Mouse (Mus musculus) G1E (cell line): Measurements from ENCODE around the gene Fank1. TPM values are rescaled to one million over a fixed set of nuclear protein-coding genes. Genes with fewer than 3 reads are reported as not detected.
"Not testable (repeated sequence)": the region's sequence is repeated elsewhere in the genome, so short reads cannot be mapped to it uniquely, and the experiment has no call there.

Experiments used
- ATAC-seq: 2 replicates; pipeline ENCODE4 v1.8.0; 2016; ENCODE audit warnings: mild to moderate bottlenecking; ENCODE audit not compliant: insufficient number of reproducible peaks, poor library complexity, low FRiP score, severe bottlenecking; ENCODE audit errors: extremely low read depth
- DNase-seq: peaks from one replicate; pipeline ENCODE4 v3.0.0; 2012; ENCODE audit warnings: low spot score
- H3K27me3 ChIP-seq: 2 replicates; pipeline ENCODE4 v1.6.1; 2012; ENCODE audit warnings: mild to moderate bottlenecking, low read length, inconsistent platforms; ENCODE audit not compliant: insufficient read depth
- H3K36me3 ChIP-seq: replicated peaks from 2 replicates; pipeline ENCODE3; 2012; ENCODE audit warnings: mild to moderate bottlenecking, inconsistent platforms
- H3K4me1 ChIP-seq: 2 replicates; pipeline ENCODE4 v1.6.1; 2012; ENCODE audit warnings: low read depth, low read length, inconsistent platforms, mixed read lengths; ENCODE audit not compliant: insufficient read depth
- H3K4me3 ChIP-seq: 2 replicates; pipeline ENCODE4 v1.5.1; 2012; ENCODE audit warnings: low read depth, mild to moderate bottlenecking, inconsistent platforms, low read length, moderate library complexity, mixed read lengths
- H3K9me3 ChIP-seq: replicated peaks from 2 replicates; pipeline ENCODE4 v1.6.1; 2012; ENCODE audit warnings: inconsistent platforms
- CTCF ChIP-seq: IDR thresholded peaks from 2 replicates; pipeline ENCODE4 v1.5.1; 2012; ENCODE audit warnings: low read depth, low read length, inconsistent platforms, mixed read lengths
- GATA1 ChIP-seq: IDR thresholded peaks from 2 replicates; pipeline ENCODE4 v1.6.1; 2012; ENCODE audit warnings: borderline replicate concordance, low read length, inconsistent platforms, mixed read lengths
- GATA2 ChIP-seq: IDR thresholded peaks from 2 replicates; pipeline ENCODE4 v1.6.1; 2012; ENCODE audit warnings: low read depth, low read length, inconsistent platforms, borderline replicate concordance
- POLR2AphosphoS5 ChIP-seq: IDR thresholded peaks from 2 replicates; pipeline ENCODE4 v1.6.1; 2012; ENCODE audit warnings: low read depth, low read length, inconsistent platforms; ENCODE audit not compliant: insufficient replicate concordance
- TAL1 ChIP-seq: conservative IDR thresholded peaks from 2 replicates; pipeline ENCODE4 v1.6.1; 2012; ENCODE audit warnings: low read depth, low read length, inconsistent platforms, mixed read lengths
- polyA plus RNA-seq: library from polyadenylated mRNA; stranded (reverse); fragments of >175 nt; gene quantifications from 2 replicates; pipeline ENCODE4 v1.2.3, GENCODE M21; 2012
- total RNA-seq, 2 experiments: library from RNA; stranded (forward) in 1 of 2; stranded (reverse) in 1 of 2; fragments of 200-1000 nt in 1 of 2; fragments of >200 nt in 1 of 2; fragmentation: Nextera tagmentation in 1 of 2; gene quantifications; 2 replicates each; pipeline ENCODE4 v1.2.3; 2014 to 2017

The Fank1 gene
- total and polyA plus RNA-seq, 3 experiments, result not detected

- Histone ChIP-seq H3K4me1 (no peaks in the 10 kb centered on the region), H3K9me3 (peaks cover 39% of the 10 kb centered on the region), H3K4me3 (no peak overlapping the region), H3K27me3 (no peaks in the 10 kb centered on the region), H3K36me3 (no peaks in the 10 kb centered on the region)
- ATAC-seq (no peak), DNase-seq (no peak)
- TF ChIP-seq GATA2, result no peak
Measured at GRCm38 (mm10) chr7:133872701-133873100, 96.0 kb downstream of the Fank1 start.

GRCm38 (mm10) chr7:133876139-133876538, 99.5 kb downstream of the Fank1 start:
- Histone ChIP-seq H3K36me3 (no peaks in the 10 kb centered on the region), H3K4me1 (no peaks in the 10 kb centered on the region), H3K27me3 (no peaks in the 10 kb centered on the region), H3K9me3 (peaks cover 43% of the 10 kb centered on the region), H3K4me3 (no peak overlapping the region)
- TF ChIP-seq POLR2AphosphoS5 (no peak), TAL1 (no peak), GATA2 (no peak), CTCF (no peak), GATA1 (no peak)
- DNase-seq, result no peak
- no peak for ATAC-seq

GRCm38 (mm10) chr7:133876646-133877342, 100.1 kb downstream of the Fank1 start:
- DNase-seq (no peak), ATAC-seq (no peak)
- Histone ChIP-seq H3K27me3 (no peaks in the 10 kb centered on the region), H3K4me1 (no peaks in the 10 kb centered on the region), H3K36me3 (no peaks in the 10 kb centered on the region), H3K9me3 (peaks cover 47% of the 10 kb centered on the region), H3K4me3 (no peak overlapping the region)
- no peak for TF ChIP-seq GATA1
- no peak for TF ChIP-seq POLR2AphosphoS5
- TF ChIP-seq GATA2, result no peak
- no peak for TF ChIP-seq CTCF
- no peak for TF ChIP-seq TAL1

GRCm38 (mm10) chr7:133879761-133880160, 103.1 kb downstream of the Fank1 start:
- Histone ChIP-seq H3K4me1 (no peaks in the 10 kb centered on the region), H3K4me3 (no peak overlapping the region), H3K9me3 (peaks cover 44% of the 10 kb centered on the region), H3K36me3 (no peaks in the 10 kb centered on the region), H3K27me3 (no peaks in the 10 kb centered on the region)
- ATAC-seq (no peak), DNase-seq (no peak)
- TF ChIP-seq CTCF, result no peak
- TF ChIP-seq GATA2, result no peak
- TF ChIP-seq TAL1, result no peak
- TF ChIP-seq POLR2AphosphoS5, result no peak
- no peak for TF ChIP-seq GATA1

GRCm38 (mm10) chr7:133884759-133885431, 108.2 kb downstream of the Fank1 start:
- H3K36me3 ChIP-seq, ATAC-seq, H3K4me3 ChIP-seq, DNase-seq, H3K4me1 ChIP-seq, H3K27me3 ChIP-seq: not testable (repeated sequence)
- peaks cover 38% of the 10 kb centered on the region for H3K9me3 ChIP-seq

DNA sequence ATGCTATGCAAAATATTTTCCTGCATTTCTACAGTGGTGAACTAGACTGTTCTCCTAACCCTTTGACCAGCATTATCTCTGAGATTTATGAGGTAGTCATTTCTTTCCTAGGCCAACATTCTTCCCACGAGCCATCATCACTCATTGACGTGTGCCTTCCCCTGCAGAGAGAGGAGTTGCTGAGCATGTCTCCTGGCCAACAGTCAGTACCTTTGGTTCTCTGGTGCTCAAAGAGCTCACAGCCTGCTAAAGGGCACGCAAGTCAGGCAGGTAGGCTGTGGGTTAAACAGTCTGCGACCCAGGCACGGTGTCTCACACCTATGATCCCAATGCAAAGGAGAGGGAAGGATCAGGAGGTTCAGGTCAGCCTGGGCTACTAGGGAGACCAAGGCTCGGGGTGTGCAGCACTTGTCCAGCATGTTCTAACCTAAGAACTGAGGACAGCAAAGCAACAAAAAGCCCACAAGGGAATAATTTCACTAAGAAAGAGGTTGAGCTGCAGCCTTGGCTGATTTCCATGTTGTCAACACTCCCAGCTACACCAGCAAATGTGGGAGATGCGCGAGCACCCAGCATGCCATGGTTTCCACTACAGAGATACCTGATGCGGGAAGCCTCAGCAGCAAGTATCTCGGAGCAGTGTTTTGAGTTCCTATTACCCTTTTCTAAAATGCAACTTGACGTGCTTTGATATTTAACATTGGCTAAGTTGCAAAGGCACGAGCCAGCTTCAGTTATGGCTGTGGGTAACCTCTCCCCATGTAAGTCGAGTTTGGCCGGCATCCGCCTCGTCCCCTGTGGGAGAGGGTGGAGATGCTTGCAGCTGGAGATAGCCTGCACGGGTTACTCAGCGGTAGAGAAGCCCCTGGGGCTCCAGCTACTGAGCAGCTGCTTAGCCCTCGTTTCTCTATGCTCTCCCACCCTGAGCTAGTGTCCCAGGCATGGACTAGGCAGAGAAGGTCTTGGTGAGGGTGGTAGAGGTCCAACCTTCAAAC, 112.6 kb downstream of the Fank1 start:
- TF ChIP-seq GATA1 (no peak), POLR2AphosphoS5 (no peak), TAL1 (no peak), CTCF (no peak), GATA2 (no peak)
- ATAC-seq (no peak), DNase-seq (no peak)
- no peaks in the 10 kb centered on the region for H3K4me1 ChIP-seq
- H3K9me3 ChIP-seq, result peaks cover 25% of the 10 kb centered on the region
- no peaks in the 10 kb centered on the region for H3K27me3 ChIP-seq
- H3K4me3 ChIP-seq, result no peak overlapping the region
- no peaks in the 10 kb centered on the region for H3K36me3 ChIP-seq
